Mouse (Mus musculus): ENCODE data around the gene Atrnl1.

The Atrnl1 gene

GRCm38 (mm10) chr19:57713138-57713537 is 102.3 kb downstream of the Atrnl1 start:
- DNase-seq: peak in 1 of 2 experiments; percentile 32

- peak; percentile 41 for DNase-seq
These were observed 114.1 kb downstream of the Atrnl1 start for GRCm38 (mm10) chr19:57724920-57725319.

- DNase-seq: no peak
These were observed 114.5 kb downstream of the Atrnl1 start for GRCm38 (mm10) chr19:57725326-57725725.

GRCm38 (mm10) chr19:57727009-57727408 is 116.2 kb downstream of the Atrnl1 start:
- DNase-seq: no peak

DNA sequence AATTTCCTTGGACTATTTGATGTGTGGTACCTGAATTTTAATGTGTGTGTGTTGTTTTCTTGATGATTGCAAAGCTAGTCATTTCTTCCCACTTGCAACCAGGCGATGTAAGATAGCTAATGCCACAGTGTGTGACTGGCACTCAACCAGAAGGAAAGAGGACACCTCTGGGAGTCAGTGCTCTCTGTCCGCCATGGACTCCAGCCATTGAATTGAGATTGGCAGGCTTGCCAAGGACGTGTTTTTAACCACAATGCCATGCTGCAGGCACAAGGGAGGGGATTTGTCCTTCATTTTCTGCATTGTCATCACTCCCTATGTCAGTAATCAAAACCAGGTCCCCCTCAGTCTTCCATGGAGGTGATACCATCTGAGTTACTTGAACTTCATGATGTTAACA is 126.6 kb downstream of the Atrnl1 start:
- DNase-seq: no peak

DNA sequence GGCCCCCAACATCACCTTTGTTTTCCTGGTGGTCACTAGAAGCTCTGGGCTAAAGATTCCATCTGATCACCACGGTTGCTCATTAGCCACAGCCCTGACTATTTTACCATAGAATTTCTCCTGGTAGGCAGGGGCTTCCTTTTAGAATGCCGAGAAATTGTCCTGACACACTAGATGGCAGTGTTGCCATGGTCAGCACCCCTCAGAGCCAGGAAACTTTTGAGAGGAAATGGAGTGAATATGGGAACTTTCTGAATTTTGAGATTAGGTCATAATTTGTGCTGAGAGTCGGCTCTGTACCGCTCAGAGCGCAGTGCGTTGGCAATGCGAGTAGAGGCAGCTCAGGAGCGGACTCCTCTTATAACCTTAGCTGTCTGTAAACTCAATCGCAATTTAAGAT is 134.7 kb downstream of the Atrnl1 start:
- DNase-seq: peak; percentile 49 to 60

DNA sequence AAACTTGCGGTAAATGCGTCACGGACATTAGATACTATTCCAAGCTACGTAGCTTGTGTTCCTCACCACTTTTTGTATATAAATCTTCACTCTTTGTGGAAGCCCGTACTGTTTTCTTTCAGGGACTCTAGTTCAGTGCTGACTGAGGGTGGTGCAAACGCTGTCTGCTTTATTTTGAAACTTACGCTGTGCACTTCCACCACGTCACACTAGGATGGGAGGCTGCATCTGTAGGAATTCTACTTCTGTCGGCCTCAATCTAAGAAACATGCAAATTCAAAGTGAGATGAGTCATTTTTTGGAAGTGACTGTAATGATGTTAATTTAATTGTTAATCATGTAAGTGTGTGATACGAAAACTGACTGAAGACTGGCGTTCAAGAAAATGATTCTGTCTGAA is 135.7 kb downstream of the Atrnl1 start:
- no peak for DNase-seq

DNA sequence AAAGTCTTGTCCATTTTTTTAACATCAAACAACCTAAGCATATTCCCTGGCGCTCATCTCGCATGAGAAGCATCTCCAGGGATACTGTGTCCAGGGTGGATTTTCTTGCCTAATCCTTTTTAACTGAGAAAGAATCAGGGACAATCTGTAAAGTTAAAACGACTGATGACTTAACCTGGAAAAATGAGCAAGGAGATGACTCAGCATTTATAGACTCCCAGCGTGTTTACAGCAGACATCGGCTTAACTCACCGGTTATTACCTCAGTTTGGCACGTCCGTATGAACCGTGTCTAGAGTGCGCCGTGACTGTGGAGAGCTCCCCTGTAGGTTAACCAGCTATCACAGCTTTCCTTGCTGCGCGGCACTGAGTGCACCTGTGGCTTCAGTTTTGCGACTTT is 141.4 kb downstream of the Atrnl1 start:
- DNase-seq: no peak

- no peak for DNase-seq
These were observed 151.7 kb downstream of the Atrnl1 start for GRCm38 (mm10) chr19:57762526-57762925.

DNA sequence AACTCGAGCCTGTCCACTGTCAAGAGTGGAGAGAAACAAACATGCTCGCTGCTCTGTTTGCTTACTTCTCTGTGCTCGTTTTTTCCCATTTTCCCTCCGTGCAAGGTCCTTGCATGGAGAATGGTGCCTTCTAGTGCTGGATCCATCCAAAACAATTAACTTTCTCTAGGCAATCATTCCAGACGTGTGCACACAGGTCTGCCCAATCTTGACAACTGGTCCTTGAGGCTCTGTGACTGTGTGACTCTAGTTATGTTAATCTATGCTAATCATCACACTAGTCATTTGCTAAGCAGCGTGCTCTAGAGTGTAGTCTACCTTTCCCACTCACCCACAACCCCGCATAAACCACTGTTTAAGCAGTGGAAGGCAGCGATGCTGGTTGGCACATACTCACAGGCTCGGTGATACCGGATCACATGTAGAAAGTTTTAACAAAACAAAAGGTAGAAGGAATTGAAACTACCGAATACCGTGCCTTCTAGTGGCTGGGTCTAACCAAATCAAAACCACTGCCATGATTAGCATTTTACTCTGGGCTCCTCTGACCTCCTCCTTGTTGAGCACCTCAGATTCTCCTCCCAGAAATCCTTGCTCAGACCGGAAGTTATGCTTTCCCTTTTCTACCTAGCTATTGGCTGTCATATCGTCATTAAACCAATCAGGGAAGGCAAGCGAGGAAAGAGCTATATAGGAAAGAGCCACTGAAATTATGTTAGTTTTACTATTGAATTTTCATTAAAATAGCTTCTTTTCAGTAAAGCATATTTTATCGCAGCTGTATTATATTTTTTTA is 153.9 kb downstream of the Atrnl1 start:
- DNase-seq: no peak

- DNase-seq: no peak
These were observed 156.2 kb downstream of the Atrnl1 start for GRCm38 (mm10) chr19:57767051-57767450.

GRCm38 (mm10) chr19:57768661-57769060 is 157.8 kb downstream of the Atrnl1 start:
- no peak for DNase-seq

GRCm38 (mm10) chr19:57782366-57783089 is 171.7 kb downstream of the Atrnl1 start:
- DNase-seq: no peak

GRCm38 (mm10) chr19:57786699-57787098 is 175.9 kb downstream of the Atrnl1 start:
- DNase-seq: no peak

- DNase-seq: peak in 1 of 2 experiments; percentile 18
These were observed 191.4 kb downstream of the Atrnl1 start for GRCm38 (mm10) chr19:57802207-57802606.

- peak in 1 of 2 experiments; percentile 8 for DNase-seq
These were observed 192.1 kb downstream of the Atrnl1 start for GRCm38 (mm10) chr19:57802771-57803482.

- no peak for DNase-seq
These were observed 192.6 kb downstream of the Atrnl1 start for GRCm38 (mm10) chr19:57803483-57803820.

GRCm38 (mm10) chr19:57808363-57808762 is 197.5 kb downstream of the Atrnl1 start:
- no peak for DNase-seq

- DNase-seq: no peak
These were observed 203.5 kb downstream of the Atrnl1 start for GRCm38 (mm10) chr19:57814291-57814690.

GRCm38 (mm10) chr19:57816221-57816996 is 205.6 kb downstream of the Atrnl1 start:
- DNase-seq: peak; percentile 42 to 61

- peak in 1 of 2 experiments; percentile 17 for DNase-seq
These were observed 206.9 kb downstream of the Atrnl1 start for GRCm38 (mm10) chr19:57817736-57818135.

DNA sequence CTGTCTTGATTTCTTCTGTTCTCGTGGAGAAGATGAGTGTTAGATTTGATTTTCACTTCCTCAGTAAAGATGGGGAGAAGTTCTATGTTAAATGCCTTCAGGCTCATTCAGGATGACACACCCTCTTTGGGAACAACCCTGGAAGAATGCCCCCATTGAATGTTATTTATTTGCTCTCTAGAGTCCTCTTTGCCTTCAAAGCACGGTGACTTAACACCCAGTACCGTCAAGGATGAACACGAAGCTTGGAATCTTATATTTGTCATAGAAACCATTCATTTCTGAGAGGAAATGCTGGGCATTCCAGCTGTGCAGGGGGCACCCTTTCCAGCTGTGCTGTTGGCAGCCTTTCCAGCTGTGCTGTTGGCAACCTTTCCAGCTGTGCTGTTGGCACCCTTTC is 212.6 kb downstream of the Atrnl1 start:
- no peak for DNase-seq

All from kidney, postnatal 4 days (tissue).